Comparison of ENCODE assay signal across 19 mouse cellular contexts in genomic region chr14:99403155-99403726, GRCm38 (mm10).
DNase-seq lines count a peak whose midpoint lies in the region; ATAC-seq and TF ChIP-seq lines count a peak whose summit lies in the region.
"Had no signal": no experiment of that assay in that cellular context is flagged by ENCODE, and none has a peak within 500 bp of the region (broad histone marks: within the 10 kb centered on the region; RNA-seq: fewer than 3 reads in every experiment).

No protein-coding gene starts in this region.

- peaks cover 8% of the 10 kb centered on the region; the same call in 1 of the 2 replicates for H3K4me1 ChIP-seq in heart, embryonic 12.5 days (replicated peaks)
- H3K4me1 ChIP-seq in heart, adult 2 months (ENCODE audit: control insufficient read depth, insufficient read depth, low read length): no peaks in the 10 kb centered on the region
- H3K4me1 ChIP-seq in intestine, postnatal 0 days (replicated peaks; ENCODE audit: control insufficient read depth, insufficient read depth, low read length): no peaks in the 10 kb centered on the region
- H3K4me1 ChIP-seq: forebrain, embryonic 13.5 days; neural tube, embryonic 15.5 days had no signal

- intact Hi-C loops in heart, adult 2 months (cut with DNase I): no loop called here

- H3K27ac ChIP-seq in heart, embryonic 12.5 days (ENCODE audit: poor library complexity, severe bottlenecking): no peak overlapping the region; the same call in 1 of the 2 replicates
- no peak overlapping the region for H3K27ac ChIP-seq in heart, adult 2 months
- H3K27ac ChIP-seq in intestine, postnatal 0 days (ENCODE audit: low read depth, low read length): no peak overlapping the region
- H3K27ac ChIP-seq: forebrain, embryonic 13.5 days; neural tube, embryonic 15.5 days had no signal

- WGBS in heart, embryonic 12.5 days: 57% methylated on average over 6 of the region's 6 CpGs
- 55% methylated on average over 6 of the region's 6 CpGs for WGBS in heart, adult 2 months
- 62% methylated on average over 6 of the region's 6 CpGs for WGBS in intestine, postnatal 0 days

- no peak for TF ChIP-seq CTCF in heart, adult 2 months (IDR thresholded peaks at IDR 0.05)
- no peak for TF ChIP-seq CTCF in intestine, postnatal 0 days (IDR thresholded peaks at IDR 0.05; ENCODE audit: low read depth)

- no peak for TF ChIP-seq POLR2A in heart, adult 2 months (IDR thresholded peaks at IDR 0.05; ENCODE audit: insufficient read depth, low read depth, low read length)

- no peak for DNase-seq in heart, adult 18-20 months
- peak; percentile 5 for DNase-seq in heart, postnatal 4 days
- DNase-seq in heart, adult 2 months: no peak
- peak; percentile 11 for DNase-seq in adrenal gland, postnatal 10 days
- no peak for DNase-seq in layer of hippocampus, adult 9-11 months
- DNase-seq: B cell, adult 2 months; cerebellum, adult 2 months; kidney, adult 2 months; kidney, postnatal 4 days; lung, adult 2 months; thymus, postnatal 25 days had no signal

- no peaks in the 10 kb centered on the region for H3K79me2 ChIP-seq in heart, adult 2 months (replicated peaks; ENCODE audit: control insufficient read depth, insufficient read depth, low read length)

- no peak overlapping the region for H3K4me3 ChIP-seq in heart, embryonic 12.5 days
- H3K4me3 ChIP-seq in heart, adult 2 months: no peak overlapping the region
- no peak overlapping the region for H3K4me3 ChIP-seq in intestine, postnatal 0 days (ENCODE audit: low read depth, low read length)
- H3K4me3 ChIP-seq: forebrain, embryonic 13.5 days; neural tube, embryonic 15.5 days had no signal

- H3K4me2 ChIP-seq in heart, embryonic 12.5 days: no peak overlapping the region
- H3K4me2 ChIP-seq in intestine, postnatal 0 days (replicated peaks; ENCODE audit: low read depth): no peak overlapping the region
- H3K4me2 ChIP-seq: forebrain, embryonic 13.5 days; liver, embryonic 11.5 days; neural tube, embryonic 15.5 days had no signal

- H3K27me3 ChIP-seq in heart, embryonic 12.5 days (replicated peaks): no peaks in the 10 kb centered on the region
- H3K27me3 ChIP-seq in heart, adult 2 months (ENCODE audit: control insufficient read depth, insufficient read depth, low read length): no peaks in the 10 kb centered on the region
- H3K27me3 ChIP-seq in intestine, postnatal 0 days (replicated peaks; ENCODE audit: control insufficient read depth, insufficient read depth, low read length): no peaks in the 10 kb centered on the region
- H3K27me3 ChIP-seq: forebrain, embryonic 13.5 days; neural tube, embryonic 15.5 days had no signal

- no peak overlapping the region for H3K9ac ChIP-seq in heart, embryonic 12.5 days
- no peak overlapping the region for H3K9ac ChIP-seq in heart, adult 2 months (ENCODE audit: low read depth, low read length)
- no peak overlapping the region for H3K9ac ChIP-seq in intestine, postnatal 0 days (ENCODE audit: low read depth, low read length)
- H3K9ac ChIP-seq: forebrain, embryonic 13.5 days; neural tube, embryonic 15.5 days had no signal

- ATAC-seq in heart, embryonic 12.5 days (ENCODE audit: insufficient number of reproducible peaks, low FRiP score): 0 out of 2 replicates have a peak, but pooled peaks have one; percentile 42
- ATAC-seq in intestine, postnatal 0 days: peak; percentile 55
- no peak for ATAC-seq in megakaryocyte, adult 5-6 weeks (ENCODE audit: poor library complexity, severe bottlenecking)
- ATAC-seq: forebrain, embryonic 13.5 days; hindbrain, embryonic 16.5 days; midbrain, embryonic 16.5 days had no signal

- no peaks in the 10 kb centered on the region for H3K36me3 ChIP-seq in heart, embryonic 12.5 days
- no peaks in the 10 kb centered on the region for H3K36me3 ChIP-seq in heart, adult 2 months (ENCODE audit: control insufficient read depth, insufficient read depth, low read length)
- no peaks in the 10 kb centered on the region for H3K36me3 ChIP-seq in intestine, postnatal 0 days (ENCODE audit: control insufficient read depth, insufficient read depth)
- H3K36me3 ChIP-seq: neural tube, embryonic 15.5 days had no signal

- no peak for TF ChIP-seq EP300 in heart, adult 2 months (IDR thresholded peaks at IDR 0.05; ENCODE audit: insufficient read depth, low read depth, low read length)

- H3K9me3 ChIP-seq in heart, embryonic 12.5 days (replicated peaks): no peaks in the 10 kb centered on the region
- no peaks in the 10 kb centered on the region for H3K9me3 ChIP-seq in intestine, postnatal 0 days (ENCODE audit: control insufficient read depth)
- H3K9me3 ChIP-seq: forebrain, embryonic 13.5 days; neural tube, embryonic 15.5 days had no signal

Comparison
In these comparisons a context has a peak if more than half of its experiments do, and no peak if none do; other contexts are left out.
1. DNase-seq: peak in heart, postnatal 4 days (single experiment) and adrenal gland, postnatal 10 days (single experiment); none in heart, adult 18-20 months (0 of 2), heart, adult 2 months (0 of 2) and layer of hippocampus, adult 9-11 months (single experiment).